Mouse (Mus musculus) layer of hippocampus, postnatal 25 days (tissue): ENCODE data around the gene Thsd7a. TPM values are rescaled to one million over a fixed set of nuclear protein-coding genes. Genes with fewer than 3 reads are reported as not detected.

Source experiments
- DNase-seq, 2 experiments: peaks; one replicate each; pipeline ENCODE4 v3.0.0; 2022; ENCODE audit warnings: mixed read lengths in 2 of 2, low spot score in 1 of 2; ENCODE audit errors: extremely low spot score in 1 of 2
- total RNA-seq, 2 experiments: library from RNA; stranded (reverse); gene quantifications; 2 replicates each; pipeline ENCODE4 v1.2.3; 2021

Gene Thsd7a
- total RNA-seq, 2 experiments from 2014 or later: 35.6 to 43.7 TPM

- no peak for DNase-seq
Measured at GRCm38 (mm10) chr6:12402996-12403395, 346.2 kb downstream of the Thsd7a start.

DNA sequence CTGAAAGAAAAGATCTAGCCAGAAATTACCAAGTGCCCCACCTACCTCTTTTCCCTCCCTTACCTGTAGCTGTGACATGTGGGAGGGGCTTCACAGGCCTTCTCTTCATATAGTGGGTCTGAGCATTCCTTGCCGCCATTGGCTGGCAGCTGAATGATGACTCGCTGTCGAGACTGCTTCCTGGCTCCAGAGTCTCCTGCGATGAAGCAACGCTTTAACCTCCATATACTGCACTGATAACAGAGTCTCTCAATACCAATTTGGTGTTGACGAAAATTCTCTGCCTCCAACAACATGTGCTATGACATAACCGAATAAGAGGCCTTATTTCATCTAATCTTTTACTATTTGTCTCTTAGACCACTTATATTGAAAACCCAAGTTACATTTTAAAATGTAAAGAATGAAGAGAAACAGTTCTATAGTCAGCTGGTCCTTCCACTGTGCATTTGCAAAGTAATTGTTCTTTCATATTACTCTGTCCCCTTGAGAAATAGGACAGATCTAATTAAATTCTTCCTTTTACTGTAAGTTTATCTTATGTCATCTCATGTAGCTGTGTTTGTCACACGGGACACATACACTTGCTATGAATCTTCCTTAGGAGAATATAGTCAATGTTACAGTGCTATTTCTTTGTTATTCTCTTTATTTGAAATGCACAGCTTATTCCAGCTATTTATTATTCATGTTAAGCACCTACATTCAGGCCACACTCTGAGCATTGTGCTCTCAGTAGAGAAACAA is 351.3 kb downstream of the Thsd7a start:
- no peak for DNase-seq

GRCm38 (mm10) chr6:12393574-12394380 is 355.4 kb downstream of the Thsd7a start:
- no peak for DNase-seq

GRCm38 (mm10) chr6:12386731-12387130 is 362.5 kb downstream of the Thsd7a start:
- DNase-seq: no peak

DNA sequence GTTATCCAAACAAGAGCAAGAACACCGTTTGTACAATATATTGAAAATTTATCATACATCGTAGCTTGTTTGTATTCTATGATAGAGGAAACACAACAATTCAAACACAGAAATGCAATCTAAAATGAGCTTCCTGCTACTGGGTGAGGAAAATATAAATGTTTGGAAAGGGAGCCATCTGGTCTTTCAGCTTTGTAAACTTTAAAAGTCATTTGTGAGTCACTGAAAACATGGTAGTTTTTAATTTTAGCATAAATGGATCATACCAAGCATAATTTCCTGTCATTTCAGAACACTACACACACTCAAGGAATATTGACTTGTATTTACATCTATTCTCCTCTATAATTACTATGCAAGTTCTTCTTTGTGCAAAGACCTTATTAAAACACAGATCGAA is 363.6 kb downstream of the Thsd7a start:
- no peak for DNase-seq

DNA sequence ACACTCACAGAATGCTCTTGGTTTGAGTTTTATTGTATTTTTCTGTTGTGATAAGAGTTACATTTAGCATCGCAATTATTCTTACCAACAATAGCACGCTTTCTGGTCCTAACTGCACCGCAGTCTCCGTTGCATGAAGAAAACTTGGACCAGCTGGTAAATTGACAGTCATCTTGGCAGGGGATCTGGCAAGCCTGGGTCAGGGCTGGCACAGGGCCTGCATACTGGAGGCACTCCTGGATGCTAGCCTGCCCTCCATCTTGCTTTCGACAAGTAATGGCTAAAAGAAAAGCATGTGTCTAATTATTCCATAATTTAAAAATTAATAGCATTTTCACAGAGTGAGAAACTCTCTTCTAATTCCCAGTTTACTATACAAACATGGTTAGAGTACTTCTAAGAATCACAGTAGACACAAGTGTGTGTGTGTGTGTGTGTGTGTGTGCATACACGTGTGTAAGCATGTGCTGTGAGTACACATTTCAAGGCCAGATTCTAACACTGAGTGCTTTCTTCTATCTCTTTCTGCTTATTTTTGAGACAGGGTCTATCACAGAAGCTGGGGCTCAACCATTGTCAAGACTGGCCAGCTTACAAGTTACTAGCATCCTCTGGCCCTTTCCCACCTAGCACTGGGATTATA is 368.0 kb downstream of the Thsd7a start:
- DNase-seq: peak; percentile 43 to 67

DNA sequence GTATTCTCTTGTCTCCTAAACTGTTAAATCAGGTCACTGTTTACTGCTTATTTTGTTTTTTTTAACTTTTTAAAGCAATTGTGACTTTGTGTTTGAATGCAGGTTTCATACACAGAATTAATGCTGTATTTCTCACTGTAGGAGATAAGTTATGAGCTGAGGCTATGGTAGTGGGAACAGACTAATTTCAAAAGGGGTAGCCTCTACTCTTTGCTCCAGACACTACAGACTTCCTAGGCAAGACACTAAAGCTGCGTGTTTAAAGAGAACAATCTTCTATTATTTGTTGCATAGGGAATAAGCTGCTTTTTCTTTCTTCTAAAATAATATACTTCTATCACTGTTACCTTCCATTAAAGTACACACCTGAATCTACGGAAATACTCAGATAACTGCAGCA is 368.5 kb downstream of the Thsd7a start:
- DNase-seq: no peak

GRCm38 (mm10) chr6:12358737-12359136 is 390.5 kb downstream of the Thsd7a start:
- no peak for DNase-seq

GRCm38 (mm10) chr6:12353573-12353972 is 395.6 kb downstream of the Thsd7a start:
- no peak for DNase-seq

- no peak for DNase-seq
Measured at GRCm38 (mm10) chr6:12352165-12352719, 397.0 kb downstream of the Thsd7a start.

DNA sequence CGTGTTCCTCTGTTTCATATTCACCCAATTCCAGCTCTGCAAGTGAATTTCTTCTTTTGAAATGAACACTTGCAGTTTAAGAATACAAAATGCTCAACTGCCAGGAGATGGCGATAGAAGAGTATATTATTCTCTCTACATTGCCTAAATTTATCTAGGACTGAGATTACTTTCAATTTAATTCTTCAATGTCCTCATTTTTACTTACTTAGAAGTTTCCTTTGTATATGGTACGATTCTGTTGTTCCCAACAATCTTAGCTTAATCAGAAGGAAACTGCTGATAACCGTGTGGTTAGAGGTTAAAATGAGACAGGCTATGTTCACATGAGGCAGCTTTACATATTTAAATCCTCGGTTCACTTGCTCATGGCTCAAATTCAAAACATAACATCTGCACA is 398.5 kb downstream of the Thsd7a start:
- DNase-seq: no peak

DNA sequence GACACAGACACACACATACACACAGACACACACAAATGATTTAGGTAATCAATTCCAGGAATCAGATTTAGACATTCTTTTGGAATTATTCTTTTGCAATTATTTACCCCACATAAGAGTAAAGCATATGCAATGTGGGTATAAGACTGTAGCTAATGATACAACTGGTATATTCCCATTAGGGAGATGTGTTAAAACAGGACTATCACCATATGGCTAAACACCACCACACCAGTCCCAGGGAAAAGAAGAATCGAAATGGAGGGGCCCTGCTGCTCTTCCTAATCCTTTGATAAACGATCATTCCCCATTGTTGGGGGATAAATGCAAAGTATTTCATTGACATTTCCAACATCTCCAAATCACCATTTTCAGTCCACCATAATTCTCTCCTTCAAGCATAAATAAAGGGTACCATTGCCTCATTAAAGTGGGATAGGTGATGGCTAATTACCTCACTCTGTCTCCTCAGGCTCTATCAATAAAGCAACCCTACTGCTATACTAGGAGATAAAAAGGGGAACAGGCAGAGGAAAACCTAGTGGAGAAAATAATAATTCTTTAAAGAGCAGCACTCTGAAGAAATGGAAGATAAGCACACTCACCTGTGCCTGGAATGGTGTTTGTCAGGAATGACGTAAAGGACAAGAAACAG is 400.0 kb downstream of the Thsd7a start:
- DNase-seq: no peak

GRCm38 (mm10) chr6:12348667-12349066 is 400.5 kb downstream of the Thsd7a start:
- no peak for DNase-seq

DNA sequence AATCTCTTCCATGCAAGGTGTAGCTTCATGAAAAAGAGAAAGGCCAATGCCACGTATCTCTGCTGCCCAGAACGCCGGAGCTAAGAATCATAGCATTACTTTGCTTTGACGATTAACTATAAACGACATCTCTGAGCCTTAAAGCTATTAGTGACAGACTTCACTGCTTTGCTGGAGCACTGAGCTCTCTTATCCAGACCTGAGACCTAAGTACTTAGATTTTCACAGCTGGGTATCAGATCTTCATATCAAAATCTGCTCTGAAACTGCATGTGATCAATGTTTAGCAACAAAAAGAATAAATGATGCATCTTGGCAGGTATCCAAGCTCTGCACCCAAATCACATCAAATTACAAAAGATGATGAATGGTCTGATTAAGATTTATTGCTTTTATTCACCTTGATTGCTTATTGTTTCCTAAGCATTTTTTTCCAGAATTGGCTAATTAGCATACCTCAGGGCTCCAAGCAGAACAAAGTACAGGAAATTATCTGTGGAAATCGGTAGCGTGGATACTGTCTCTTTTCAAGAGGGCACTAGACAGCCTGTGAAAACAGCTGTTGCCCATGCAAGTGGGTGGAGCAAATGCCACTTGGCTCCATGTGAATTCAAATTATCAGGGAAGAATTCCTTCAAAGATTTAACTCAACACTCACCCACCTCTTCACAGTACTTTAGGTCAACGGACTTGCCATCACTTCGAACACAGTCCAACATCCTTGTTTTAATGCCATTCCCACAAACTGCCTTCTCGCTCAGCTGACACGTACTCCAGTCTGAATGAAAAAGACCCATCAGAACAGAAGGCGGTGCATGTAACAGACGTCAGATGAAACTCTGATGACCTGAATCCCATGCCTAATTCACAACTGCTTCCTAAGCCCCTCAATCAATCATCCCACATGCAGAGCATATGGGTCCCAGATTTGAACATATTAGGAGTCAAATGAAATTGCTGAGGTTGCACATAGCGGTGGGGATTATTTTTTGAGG is 412.3 kb downstream of the Thsd7a start:
- no peak for DNase-seq

GRCm38 (mm10) chr6:12315070-12315909 is 433.9 kb downstream of the Thsd7a start:
- peak in 1 of 2 experiments; percentile 7 for DNase-seq

DNA sequence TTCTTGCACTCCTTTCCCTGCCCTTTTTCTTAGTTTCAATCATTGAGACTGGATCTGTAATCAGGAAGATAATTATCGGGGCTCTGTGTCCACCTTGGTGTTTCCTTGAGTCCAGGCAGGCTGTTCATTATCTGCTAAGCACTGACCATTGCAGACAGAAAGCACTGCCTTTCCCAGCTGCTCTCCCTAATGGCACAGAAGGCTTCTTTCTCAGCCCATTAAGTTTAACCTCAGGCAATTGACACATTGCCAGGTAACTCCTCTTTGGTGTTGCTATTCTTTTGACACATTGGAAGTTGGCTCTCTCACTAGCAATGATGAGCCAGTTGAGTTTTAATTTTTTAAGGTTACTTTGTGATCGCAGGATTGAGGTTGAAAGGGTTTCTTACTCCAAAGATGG is 441.7 kb downstream of the Thsd7a start:
- DNase-seq: no peak

GRCm38 (mm10) chr6:12262641-12263400 is 486.4 kb downstream of the Thsd7a start:
- DNase-seq: no peak
